Mouse (Mus musculus) spleen, postnatal 14 days (tissue): ENCODE results near the gene Pxdc1.
A peak's percentile ranks its signal among the peaks of the same experiment; 100 is the strongest.

Experiments used
- DNase-seq, 2 experiments: peaks; one replicate each; pipeline ENCODE4 v3.0.0; 2021 to 2022; ENCODE audit warnings: low spot score in 2 of 2

Gene Pxdc1

GRCm38 (mm10) chr13:34653391-34653790, at the start of gene Pxdc1:
Pxdc1 (minus strand) TSS chr13:34653486.
- DNase-seq: no peak

DNA sequence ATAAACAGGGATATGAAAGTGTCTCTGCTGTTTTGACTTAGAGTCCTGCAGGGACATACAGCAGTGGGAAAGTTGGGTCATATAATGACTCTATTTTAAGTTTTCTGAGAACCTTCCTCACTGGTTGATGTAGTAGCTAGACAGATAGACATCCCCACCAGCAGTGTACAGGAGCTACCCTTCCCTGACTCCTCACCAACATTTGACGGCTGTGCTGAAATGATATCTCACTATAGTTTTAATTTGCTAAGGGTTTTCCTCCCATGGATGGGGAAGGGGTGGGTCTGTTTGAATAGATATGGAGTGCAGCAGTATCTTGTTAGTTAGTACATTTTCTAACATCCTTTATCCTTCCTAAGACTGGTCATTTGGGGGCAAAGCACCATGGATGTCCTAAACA, 47.3 kb upstream of the Pxdc1 start:
- no peak for DNase-seq

DNA sequence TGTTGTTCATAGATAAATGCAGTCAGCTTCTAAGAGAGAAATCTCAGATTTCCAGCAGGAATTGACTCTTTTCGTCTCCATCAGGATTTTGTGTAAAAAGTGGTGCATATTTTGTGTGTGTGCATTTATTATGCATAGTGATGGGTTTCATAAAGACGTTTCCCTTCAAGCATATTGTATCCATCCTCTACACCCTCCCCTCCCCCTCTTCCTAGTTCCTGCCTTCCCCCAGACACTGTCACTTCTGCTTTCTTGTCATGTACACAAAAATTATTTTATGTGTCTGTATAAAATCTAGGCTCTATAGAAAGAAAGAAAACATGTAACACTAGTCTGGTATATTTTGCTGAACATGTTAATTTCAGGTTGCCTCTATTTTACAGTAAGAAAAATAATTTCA, 46.8 kb upstream of the Pxdc1 start:
- no peak for DNase-seq

GRCm38 (mm10) chr13:34696734-34697332, 43.5 kb upstream of the Pxdc1 start:
- DNase-seq: no peak

DNA sequence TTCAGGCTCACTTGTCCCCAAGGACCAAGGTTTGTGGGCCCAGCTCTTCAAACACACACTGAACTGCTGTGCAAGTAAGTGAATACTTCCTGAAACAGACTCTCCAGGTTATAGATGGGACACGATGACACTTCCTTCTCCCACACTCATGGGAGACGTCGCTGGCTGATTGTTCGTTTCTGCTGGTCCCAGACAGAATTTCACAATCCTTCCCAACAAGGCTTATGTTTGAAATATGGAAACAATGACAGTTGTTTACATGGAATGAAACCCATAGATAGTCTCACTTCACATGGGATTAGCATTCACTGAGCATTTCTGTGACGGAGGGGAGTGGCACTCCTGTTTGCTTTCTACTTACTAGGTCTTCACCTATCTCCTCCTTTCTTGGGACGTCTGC, 39.8 kb upstream of the Pxdc1 start:
- DNase-seq: no peak

DNA sequence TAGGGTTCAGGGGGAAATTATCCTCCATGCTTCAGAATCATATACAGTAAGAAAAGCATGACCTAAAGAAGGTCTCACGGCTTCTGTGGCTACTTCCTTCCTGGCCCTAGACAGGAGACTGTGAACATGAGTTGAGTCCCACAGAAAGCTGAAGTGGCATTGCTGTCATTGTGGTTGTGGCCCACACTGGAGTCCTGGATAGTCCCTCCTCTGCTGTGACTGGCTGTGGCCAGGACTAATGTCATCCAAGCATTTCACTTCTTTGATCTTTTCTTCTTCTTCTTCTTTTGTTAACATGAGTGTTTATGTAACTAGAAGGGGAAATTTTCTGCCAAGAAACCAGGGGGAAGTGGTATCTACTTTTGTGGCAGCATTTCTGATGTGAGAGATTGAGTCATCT, 37.8 kb upstream of the Pxdc1 start:
- no peak for DNase-seq

- no peak for DNase-seq
These were observed 31.9 kb upstream of the Pxdc1 start for GRCm38 (mm10) chr13:34685008-34685765.

DNA sequence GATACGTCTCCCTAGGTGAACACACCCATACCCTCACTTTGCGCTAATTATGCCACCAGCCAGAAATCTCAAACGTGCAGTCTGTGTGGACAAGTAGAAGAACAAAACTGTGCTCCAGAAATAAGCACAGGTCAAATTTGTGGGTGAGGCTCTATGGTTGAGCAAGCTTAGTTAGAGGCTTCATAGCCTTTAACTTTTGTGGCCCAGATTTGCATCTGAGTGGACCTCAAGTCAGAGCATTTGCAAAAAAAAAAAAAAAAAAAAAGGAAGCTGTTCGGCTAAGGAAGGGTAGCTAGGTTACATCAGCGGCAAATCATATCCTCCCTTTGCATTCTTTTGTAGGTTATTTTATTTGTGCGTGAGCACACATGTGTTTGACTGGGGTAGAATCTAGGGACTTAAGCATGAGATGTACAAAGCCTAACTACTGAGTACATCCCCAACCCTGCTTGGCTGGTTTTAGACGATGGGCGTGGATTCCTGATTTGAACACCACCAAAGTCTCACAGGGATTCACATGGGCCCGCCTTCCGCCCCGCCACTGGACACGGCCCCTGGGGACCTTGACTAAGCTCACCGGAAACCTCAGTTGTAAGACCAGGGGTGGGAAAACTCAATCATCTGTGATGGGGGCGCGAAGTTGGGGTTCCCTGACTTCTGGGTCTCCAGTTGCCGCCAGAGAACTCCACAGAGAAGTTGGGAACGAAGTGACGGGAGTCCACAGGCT, 30.6 kb upstream of the Pxdc1 start:
- DNase-seq: peak in 1 of 2 experiments; percentile 33

DNA sequence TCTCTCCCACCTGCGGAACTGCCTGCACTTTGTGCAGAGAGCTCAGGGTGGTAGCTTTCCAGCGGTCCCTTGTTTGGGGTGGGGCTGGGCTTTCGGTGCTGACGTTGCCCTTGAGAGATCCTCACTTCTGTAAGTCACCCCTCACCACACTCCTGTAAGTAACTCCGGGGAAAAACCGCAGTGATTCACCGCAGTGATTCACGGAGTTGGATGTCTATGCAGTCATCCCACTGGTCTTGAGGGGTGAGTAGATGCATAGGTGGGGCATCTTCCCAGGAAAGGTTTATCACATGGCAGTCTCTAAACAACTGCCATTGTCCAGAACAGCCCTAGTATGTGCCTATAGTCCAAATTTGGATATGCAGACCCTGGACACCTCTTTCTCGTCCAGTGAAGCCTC, 30.0 kb upstream of the Pxdc1 start:
- DNase-seq: no peak

- no peak for DNase-seq
These were observed 23.2 kb upstream of the Pxdc1 start for GRCm38 (mm10) chr13:34676507-34676906.

DNA sequence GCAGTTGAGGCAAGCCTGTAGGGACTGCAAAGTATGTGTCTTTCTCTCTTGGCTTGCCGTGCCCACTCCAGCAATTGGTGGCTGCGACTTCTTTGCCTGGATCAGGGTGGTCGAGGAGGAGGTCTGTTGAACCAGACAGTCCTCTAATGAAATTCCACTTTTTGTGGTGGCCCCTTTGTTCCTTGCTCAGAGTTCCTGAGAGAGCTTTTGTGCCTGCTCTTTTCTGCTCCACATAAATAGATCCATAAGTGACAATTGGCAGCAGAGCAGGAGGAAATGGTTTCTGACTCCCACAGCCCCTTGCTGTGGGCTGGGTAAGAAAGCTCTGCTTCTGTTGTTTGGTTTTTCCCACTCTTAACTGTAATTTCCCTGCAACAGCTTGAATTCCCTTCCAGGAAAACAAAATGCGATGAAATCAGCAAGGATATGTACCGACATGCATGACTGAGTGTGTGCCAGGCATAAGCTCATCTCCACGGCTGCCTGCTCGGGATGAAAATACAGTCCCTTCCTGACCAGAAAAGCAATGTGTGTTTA, 22.6 kb upstream of the Pxdc1 start:
- no peak for DNase-seq

- no peak for DNase-seq
These were observed 20.1 kb upstream of the Pxdc1 start for GRCm38 (mm10) chr13:34673354-34673753.

- no peak for DNase-seq
These were observed 16.9 kb upstream of the Pxdc1 start for GRCm38 (mm10) chr13:34669919-34670865.

DNA sequence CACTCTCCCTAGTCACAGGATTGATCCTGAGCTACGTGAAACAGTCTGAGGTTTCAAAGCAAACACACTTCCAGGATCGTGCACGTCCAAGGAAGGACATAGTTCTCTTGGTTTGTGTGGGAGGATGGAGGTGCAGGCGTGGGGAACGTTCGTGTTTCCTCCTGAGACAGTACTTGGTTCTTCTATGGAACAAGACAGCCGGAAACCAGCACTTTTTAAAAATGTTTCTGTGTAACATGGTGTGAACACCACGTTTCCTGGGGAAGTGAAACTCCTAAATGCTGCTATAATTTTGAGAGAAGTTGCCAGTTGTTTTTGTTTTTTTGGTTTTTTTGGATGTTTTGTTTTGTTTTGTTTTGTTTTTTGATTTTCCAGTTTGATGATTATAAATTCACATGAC, 13.9 kb upstream of the Pxdc1 start:
- no peak for DNase-seq

GRCm38 (mm10) chr13:34665074-34665473, 11.8 kb upstream of the Pxdc1 start:
- DNase-seq: no peak

DNA sequence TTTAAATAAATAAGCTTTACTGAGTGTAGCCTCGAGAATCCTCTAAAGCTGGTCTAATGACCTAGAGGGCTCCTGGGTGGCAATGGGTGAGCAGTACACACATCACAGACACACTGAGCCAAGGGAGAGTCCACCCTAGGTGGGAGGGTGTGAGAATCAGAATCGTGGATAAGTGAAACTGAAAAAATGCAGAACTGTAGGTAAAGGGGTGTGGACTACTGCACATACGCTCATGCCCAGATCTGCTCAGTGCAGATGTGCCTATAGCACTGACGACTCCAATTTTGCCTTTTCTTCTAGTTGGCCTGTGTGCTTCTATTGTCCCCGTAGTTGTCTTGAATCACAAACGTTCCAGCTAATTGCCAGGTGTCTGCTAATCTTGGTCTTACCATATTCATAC, 10.5 kb upstream of the Pxdc1 start:
- no peak for DNase-seq

DNA sequence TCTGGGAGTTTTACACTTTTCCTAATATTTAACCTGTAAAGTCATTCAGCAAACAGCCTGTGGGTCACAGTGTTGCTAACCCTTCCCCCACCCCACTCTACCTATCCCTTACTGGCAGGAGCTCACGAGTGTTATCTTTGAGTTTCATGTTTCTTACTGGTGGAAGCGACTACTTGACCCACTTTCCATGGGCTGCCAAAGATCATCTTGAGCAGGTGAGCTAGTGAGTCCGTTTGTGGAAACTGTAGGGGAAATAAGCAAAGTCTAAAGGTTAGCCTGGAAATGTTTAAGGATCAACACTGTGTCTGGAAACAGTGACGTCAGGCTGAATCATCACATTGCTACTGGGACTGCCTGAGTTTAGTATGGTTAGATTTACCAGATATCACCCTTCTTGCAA, 6.2 kb upstream of the Pxdc1 start:
- no peak for DNase-seq

GRCm38 (mm10) chr13:34656351-34656750, 3.1 kb upstream of the Pxdc1 start:
- no peak for DNase-seq

- peak; percentile 59 to 65 for DNase-seq
These were observed 689 bp downstream of the Pxdc1 start for GRCm38 (mm10) chr13:34652353-34653241.

GRCm38 (mm10) chr13:34652016-34652352, 1.3 kb downstream of the Pxdc1 start:
- DNase-seq: no peak
